Mouse (Mus musculus): ENCODE results near the gene Ahcyl1. TPM values are rescaled to one million over a fixed set of nuclear protein-coding genes. Genes with fewer than 3 reads are reported as not detected.
"Not testable (repeated sequence)": the region's sequence is repeated elsewhere in the genome, so short reads cannot be mapped to it uniquely, and the experiment has no call there.

Ahcyl1 gene
- total RNA-seq, 2 experiments from 2014 or later = 25.1 to 52.5 TPM

- ATAC-seq (ENCODE audit: poor library complexity, severe bottlenecking) = no peak
These were observed 37.4 kb downstream of the Ahcyl1 start for GRCm38 (mm10) chr3:107659000-107659399.

GRCm38 (mm10) chr3:107656888-107657287, 39.5 kb downstream of the Ahcyl1 start:
- ATAC-seq (ENCODE audit: poor library complexity, severe bottlenecking) = no peak

GRCm38 (mm10) chr3:107656151-107656550, 40.2 kb downstream of the Ahcyl1 start:
- no peak for ATAC-seq (ENCODE audit: poor library complexity, severe bottlenecking)

- ATAC-seq (ENCODE audit: poor library complexity, severe bottlenecking) = no peak
These were observed 40.9 kb downstream of the Ahcyl1 start for GRCm38 (mm10) chr3:107655491-107655890.

GRCm38 (mm10) chr3:107654861-107655260, 41.5 kb downstream of the Ahcyl1 start:
- ATAC-seq (ENCODE audit: poor library complexity, severe bottlenecking) = no peak

- ATAC-seq (ENCODE audit: poor library complexity, severe bottlenecking) = no peak
These were observed 43.4 kb downstream of the Ahcyl1 start for GRCm38 (mm10) chr3:107652968-107653367.

- not testable (repeated sequence) for ATAC-seq (ENCODE audit: poor library complexity, severe bottlenecking)
These were observed 46.1 kb downstream of the Ahcyl1 start for GRCm38 (mm10) chr3:107650276-107650675.

GRCm38 (mm10) chr3:107646947-107647346, 49.4 kb downstream of the Ahcyl1 start:
- no peak for ATAC-seq (ENCODE audit: poor library complexity, severe bottlenecking)

- ATAC-seq (ENCODE audit: poor library complexity, severe bottlenecking) = no peak
These were observed 58.7 kb downstream of the Ahcyl1 start for GRCm38 (mm10) chr3:107637606-107638172.

- no peak for ATAC-seq (ENCODE audit: poor library complexity, severe bottlenecking)
These were observed 60.1 kb downstream of the Ahcyl1 start for GRCm38 (mm10) chr3:107636236-107636635.

- ATAC-seq (ENCODE audit: poor library complexity, severe bottlenecking) = no peak
These were observed 60.5 kb downstream of the Ahcyl1 start for GRCm38 (mm10) chr3:107635836-107636235.

- no peak for ATAC-seq (ENCODE audit: poor library complexity, severe bottlenecking)
These were observed 62.5 kb downstream of the Ahcyl1 start for GRCm38 (mm10) chr3:107633906-107634305.

- ATAC-seq (ENCODE audit: poor library complexity, severe bottlenecking) = no peak
These were observed 63.6 kb downstream of the Ahcyl1 start for GRCm38 (mm10) chr3:107632786-107633185.

GRCm38 (mm10) chr3:107631523-107631958, 64.8 kb downstream of the Ahcyl1 start, which contains the start of gene Strip1:
Gene Strip1, minus strand, starts transcription at chr3:107631694.
- ATAC-seq (ENCODE audit: poor library complexity, severe bottlenecking) = peak; percentile 97

GRCm38 (mm10) chr3:107630682-107631522, 65.5 kb downstream of the Ahcyl1 start, which contains the start of gene Gm10961:
Gene Gm10961, plus strand, starts transcription at chr3:107631322.
- peak; percentile 38 for ATAC-seq (ENCODE audit: poor library complexity, severe bottlenecking)

- ATAC-seq (ENCODE audit: poor library complexity, severe bottlenecking) = no peak
These were observed 66.9 kb downstream of the Ahcyl1 start for GRCm38 (mm10) chr3:107629411-107629810.

GRCm38 (mm10) chr3:107628551-107628950, 67.8 kb downstream of the Ahcyl1 start:
- no peak for ATAC-seq (ENCODE audit: poor library complexity, severe bottlenecking)

GRCm38 (mm10) chr3:107627641-107628040, 68.7 kb downstream of the Ahcyl1 start:
- no peak for ATAC-seq (ENCODE audit: poor library complexity, severe bottlenecking)

- ATAC-seq (ENCODE audit: poor library complexity, severe bottlenecking) = no peak
These were observed 69.6 kb downstream of the Ahcyl1 start for GRCm38 (mm10) chr3:107626751-107627150.

- peak; percentile 45 for ATAC-seq (ENCODE audit: poor library complexity, severe bottlenecking)
These were observed 70.8 kb downstream of the Ahcyl1 start for GRCm38 (mm10) chr3:107625536-107625935.

- ATAC-seq (ENCODE audit: poor library complexity, severe bottlenecking) = no peak
These were observed 71.9 kb downstream of the Ahcyl1 start for GRCm38 (mm10) chr3:107624424-107624823.

- no peak for ATAC-seq (ENCODE audit: poor library complexity, severe bottlenecking)
These were observed 73.8 kb downstream of the Ahcyl1 start for GRCm38 (mm10) chr3:107622537-107622936.
